Mouse (Mus musculus) T-helper 1 cell (primary cell): ENCODE data around the gene Krt32.

ENCODE experiments used
- in situ Hi-C: fragments of 300-600 bp; cut with MboI, MseI; formaldehyde crosslinking; loops from one replicate; pipeline ENCODE4 v1.15.1; 2025; ENCODE audit warnings: high pct_unique_total_duplicates

Krt32 gene

DNA sequence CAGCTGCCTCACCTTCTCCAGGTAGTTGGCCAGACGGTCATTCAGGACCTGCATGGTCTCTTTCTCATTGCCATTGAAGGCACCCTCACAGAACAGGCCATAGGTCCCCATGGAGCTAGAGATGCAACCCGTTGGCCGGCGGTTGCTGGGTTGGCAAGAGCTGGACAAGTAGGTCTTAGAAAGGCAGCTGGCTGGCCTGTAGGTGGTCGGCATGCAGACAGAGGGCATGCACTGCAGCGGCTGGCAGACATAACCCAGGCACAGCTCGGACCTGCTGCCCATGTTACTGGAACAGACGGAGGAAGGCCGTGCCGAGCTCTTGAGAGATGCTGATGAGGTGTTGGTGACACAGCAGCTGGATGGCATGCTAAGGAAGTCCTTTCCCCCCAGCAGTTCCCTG, at the start of gene Krt32:
TSS of gene Krt32 (minus strand) at position 366 of the 400 bp plus-strand sequence.
- in situ Hi-C loops, result no loop called here

- in situ Hi-C loops, result no loop called here
Measured at GRCm38 (mm10) chr11:100137693-100138092, 49.7 kb upstream of the Krt32 start.

GRCm38 (mm10) chr11:100136559-100136958, 48.5 kb upstream of the Krt32 start:
- in situ Hi-C loops, result no loop called here

DNA sequence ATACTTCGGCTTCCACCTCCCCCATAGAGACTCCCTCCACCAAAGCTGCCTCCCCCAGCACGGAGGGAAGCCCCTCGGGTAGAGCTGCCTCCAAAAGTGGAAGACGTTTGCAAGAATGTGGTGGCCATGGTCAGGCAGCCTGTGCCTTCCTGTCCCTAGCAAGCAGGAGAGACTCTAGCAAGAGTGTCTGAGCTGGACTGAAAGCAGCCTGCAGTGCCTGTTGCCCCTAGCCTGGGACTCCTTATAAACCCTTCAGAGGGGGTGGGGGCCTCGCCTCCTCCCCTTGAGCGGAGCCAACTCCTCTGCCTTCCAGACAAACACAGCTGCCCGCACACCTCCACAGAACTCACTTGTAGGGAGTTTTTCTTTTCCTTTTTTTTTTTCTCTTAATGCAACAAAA, 47.7 kb upstream of the Krt32 start, which contains the start of gene Krt15:
TSS of gene Krt15 (minus strand) at position 198 of the 400 bp plus-strand sequence.
- in situ Hi-C loops, result no loop called here

- in situ Hi-C loops, result no loop called here
Measured at GRCm38 (mm10) chr11:100124901-100125300, 36.9 kb upstream of the Krt32 start.

GRCm38 (mm10) chr11:100121466-100121865, 33.4 kb upstream of the Krt32 start, which contains the start of gene Krt13:
TSS of gene Krt13 (minus strand) at chr11:100121566.
- in situ Hi-C loops, result no loop called here

DNA sequence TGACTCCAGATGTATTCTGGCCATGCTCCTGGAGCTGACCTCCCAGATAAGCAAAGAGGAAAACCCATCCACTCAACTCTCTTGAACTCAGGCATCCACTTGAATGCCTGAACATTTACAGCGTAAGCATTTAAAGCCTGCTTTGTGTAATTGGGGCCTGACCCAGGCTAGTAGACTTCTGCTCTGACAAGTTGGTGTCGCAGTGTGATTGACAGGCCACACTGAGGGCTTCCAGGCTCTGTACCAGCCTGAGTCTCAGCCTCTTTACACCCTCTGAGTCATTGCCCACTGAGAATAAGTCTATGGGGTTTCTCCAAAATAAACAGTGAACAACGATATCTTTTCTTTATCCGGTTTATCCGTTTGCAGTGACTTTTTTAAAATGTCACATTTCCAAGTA, 32.3 kb upstream of the Krt32 start:
- in situ Hi-C loops, result no loop called here

DNA sequence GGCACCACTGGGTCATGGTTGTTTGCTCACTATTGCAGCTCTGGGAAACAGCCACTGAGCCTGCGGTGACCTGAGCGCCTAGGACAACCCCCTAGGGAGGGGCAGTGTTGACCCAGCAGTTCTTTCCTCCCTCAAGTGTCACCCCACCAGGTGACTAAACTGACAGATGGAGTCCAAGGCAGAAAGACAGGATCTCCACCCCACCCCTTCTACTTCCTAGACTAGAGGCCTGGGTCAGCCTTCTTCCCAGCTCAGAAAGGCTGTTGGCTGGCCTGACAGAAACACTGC, 25.7 kb upstream of the Krt32 start:
- in situ Hi-C loops, result no loop called here

- in situ Hi-C loops, result no loop called here
Measured at GRCm38 (mm10) chr11:100112935-100113741, 25.1 kb upstream of the Krt32 start.

DNA sequence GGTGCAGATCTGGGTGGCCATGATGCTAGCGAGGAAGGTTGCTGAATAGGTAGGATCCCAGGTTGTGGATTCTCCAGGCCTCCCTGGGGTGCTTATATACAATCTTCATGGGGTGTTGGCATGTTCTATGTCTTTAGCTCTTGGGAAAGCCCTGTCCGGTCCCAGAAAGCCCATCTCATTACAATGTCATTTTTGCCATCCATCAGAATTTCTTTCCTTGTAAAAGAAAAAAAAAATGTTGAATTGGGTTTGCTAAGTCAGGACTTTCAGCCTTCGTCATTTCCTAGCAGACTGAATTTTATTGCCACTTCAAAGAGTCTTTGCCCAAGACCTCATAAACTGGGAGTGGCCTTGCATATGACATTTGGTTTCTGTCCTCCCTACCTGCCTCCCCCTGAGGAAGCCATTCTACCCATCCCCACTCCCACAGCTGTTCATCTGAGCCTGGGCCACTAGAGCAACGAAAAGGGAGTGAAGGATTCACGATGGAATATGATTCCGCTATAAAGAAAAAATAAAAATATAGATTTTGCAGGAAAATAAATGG, 17.6 kb upstream of the Krt32 start, which contains the start of gene Krt36:
TSS of gene Krt36 (minus strand) at position 51 of the 547 bp plus-strand sequence.
- in situ Hi-C loops, result no loop called here

- in situ Hi-C loops, result loop anchor here (5.0 kb wide), 1 partner anchor 84 kb away; no protein-coding TSS in a partner anchor
Measured at GRCm38 (mm10) chr11:100102693-100103429, 14.8 kb upstream of the Krt32 start.

DNA sequence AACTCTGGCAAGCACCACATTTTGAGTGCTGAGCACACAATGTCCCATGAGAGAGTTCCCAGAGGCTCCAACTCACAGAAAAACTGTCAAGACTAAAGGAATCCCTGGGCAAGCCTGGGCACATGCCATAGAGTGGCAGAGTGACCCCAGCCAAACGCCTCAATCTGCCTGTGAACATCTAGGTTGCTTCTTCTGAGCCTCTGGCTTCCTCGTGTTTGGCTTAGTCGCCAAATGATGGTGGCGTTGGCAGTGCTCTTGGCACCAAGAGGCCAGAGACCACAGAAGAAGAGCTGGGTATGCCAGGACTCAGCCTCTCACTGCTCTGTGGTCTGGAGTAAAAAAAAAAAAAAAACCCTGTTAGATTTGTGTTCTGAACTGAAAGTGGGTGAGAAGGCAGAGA, 12.4 kb upstream of the Krt32 start:
- in situ Hi-C loops, result loop anchor here (5.0 kb wide), 1 partner anchor 87 kb away; no protein-coding TSS in a partner anchor

DNA sequence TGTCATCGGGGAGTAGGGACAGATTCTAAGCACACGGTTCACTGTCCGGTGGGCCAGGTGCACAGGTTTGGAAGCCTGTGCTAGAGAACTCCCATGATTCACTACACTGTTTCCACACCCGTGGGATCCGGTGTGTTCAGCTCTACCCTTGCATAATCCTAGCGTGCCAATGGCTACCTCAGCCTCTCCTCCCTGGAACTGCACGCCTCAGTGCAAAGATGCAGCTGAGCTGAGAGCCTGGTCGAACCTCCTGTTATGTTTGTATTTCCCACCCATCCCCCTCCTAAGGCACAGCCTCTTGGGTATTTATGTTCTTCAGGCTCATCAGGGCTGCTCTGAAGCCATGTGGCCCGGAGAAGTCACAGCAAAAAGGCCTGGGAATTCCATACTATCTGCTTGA, 9.8 kb upstream of the Krt32 start:
- in situ Hi-C loops, result no loop called here

DNA sequence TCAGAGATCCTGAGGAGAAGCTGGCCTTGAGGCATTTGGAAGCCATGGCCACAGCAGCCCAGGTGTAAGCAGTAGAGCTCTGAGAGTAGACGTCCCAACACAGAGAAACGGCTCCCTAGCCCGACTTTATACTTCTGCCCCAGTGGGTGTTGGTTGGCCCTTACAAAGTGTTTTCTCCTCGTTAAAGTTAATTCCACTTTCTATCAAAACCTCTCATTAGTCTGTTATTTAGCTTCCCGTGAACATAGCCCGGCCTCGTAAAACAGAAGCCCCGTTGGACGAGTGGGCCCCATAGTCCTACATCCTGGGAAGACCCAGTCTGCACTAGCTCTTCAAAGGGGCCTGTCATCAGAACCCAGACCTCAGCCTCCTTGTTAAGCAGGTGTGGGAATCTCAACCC, 8.1 kb upstream of the Krt32 start, which contains the start of gene Krt35:
TSS of gene Krt35 (minus strand) at position 101 of the 400 bp plus-strand sequence.
- in situ Hi-C loops, result no loop called here

DNA sequence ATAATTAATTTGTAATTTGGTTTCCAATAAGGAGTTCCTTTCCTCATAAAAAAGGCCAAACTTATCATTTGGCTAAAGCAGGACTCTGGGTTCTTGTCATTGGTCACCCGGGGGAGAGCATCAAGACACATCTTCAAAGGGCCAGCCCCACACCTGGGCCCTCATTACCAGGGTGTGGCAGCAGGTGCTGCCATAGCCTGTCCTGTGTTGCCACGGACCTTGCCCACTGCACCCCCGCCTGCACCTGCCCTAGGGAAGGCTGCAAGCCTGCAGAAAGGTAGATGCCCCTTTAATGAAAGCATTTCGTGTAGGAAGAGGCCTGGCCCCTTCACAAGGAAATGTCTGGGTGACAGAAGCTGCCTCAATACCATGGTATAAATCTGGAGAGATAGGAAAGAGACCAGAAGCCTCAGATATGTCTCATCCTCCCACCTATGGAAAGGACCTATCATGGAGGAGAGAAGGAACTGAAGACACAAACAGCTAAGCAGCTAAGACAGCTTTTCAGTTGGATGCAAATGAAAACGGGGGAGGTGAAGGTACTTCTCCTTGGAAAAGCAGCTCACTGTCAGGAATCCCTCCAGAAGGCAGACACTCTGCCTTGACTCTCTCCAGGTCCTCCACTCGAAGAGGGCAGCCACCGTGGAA, 476 bp upstream of the Krt32 start:
- in situ Hi-C loops, result no loop called here

DNA sequence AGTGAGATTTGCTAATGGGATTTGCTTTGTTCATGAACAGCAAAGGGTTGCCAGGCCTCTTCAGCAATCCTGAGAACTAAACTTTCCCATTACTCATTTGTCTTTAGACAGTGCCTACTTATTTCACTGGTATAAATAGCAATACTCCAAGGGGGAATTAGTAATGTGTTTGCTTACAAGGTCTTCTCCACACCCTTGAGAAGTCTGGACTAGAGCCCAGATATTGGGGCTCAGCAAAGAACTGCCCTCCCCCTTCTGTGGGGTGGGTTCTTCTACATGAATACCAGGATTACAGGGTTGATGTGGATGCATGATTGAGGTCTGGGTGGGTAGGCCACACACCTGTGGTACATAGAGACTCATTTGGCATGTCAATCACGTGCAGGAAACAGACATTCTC, 14.2 kb downstream of the Krt32 start:
- in situ Hi-C loops, result no loop called here

DNA sequence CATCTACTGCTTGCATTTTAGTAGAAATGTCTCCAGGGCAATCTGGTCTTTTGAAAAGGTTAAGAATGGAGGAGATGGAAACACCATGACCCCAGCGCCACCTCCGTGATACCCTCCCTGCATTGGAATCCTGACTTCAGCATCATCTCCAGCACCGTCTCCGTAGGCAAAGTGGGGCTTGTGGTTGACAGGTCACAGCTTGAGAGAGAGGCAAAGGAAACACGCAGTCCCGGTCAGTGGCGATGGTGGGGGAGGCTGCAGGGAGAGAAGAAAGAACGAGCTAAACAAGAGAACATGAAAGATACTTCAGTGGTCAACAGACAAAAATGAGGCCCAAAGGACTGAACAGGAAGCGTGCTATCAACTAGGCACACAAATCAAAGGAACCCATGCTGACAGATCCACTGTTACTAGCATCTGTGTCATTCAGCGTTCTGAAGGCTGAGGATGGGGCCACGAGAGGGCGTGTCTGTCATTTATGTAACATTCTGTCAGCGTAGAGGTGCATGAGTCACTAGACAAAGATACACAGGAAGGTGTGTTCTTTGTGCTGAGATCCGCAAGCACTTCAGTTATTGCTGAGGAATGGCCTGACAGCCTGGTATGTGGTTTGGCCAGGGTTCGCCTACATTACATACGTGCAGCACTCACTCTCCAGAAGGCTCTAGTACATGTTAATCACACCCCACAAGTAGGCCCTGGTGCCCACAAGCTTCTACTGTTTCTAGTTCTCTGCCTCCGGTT, 20.6 kb downstream of the Krt32 start:
- in situ Hi-C loops, result no loop called here

DNA sequence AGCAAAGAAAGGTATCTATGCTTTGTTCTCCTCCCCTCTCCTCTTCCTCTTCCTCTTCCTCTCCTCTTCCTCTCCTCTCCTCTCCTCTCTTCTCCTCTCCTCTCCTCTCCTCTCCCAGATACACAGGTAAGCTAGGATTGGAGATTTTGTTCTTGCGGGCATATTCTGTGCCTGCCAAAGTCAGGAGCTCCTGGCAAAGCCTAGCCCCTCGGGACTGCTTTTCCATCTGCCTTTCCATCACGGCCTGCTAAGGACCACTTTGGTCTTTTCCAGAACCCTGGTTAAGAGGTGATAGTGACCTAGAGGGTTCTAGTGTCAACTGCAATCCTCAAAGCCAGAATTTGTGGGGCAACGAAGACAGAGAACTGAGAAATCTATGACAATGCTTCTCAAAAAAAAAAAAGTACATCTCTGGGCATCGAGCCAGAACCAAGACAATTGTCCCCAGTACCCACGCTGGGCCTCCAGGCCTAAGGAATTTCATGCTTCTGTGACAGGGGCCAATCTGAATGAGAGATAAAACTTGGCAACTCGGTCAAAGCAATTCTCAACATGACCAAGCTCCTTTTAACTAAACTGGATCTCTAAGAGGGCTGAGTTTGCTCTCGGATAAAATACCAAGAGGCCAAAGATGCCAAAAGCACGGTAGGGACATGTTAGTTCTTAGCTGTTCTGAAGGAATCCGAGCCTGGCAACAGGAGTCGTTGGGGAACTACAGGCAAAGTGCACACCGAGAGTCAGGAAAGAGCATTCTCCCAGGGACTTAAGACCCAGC, 21.6 kb downstream of the Krt32 start:
- in situ Hi-C loops, result no loop called here

GRCm38 (mm10) chr11:100058875-100059274, 29.2 kb downstream of the Krt32 start:
- in situ Hi-C loops, result no loop called here
